Mouse (Mus musculus) lung, adult 2 months (tissue): ENCODE results near the gene Fkbp5.

Experiments
- CTCF ChIP-seq: fragments of 200-500 bp; IDR thresholded peaks from 2 replicates; pipeline ENCODE4 v1.5.1; 2011; ENCODE audit warnings: mild to moderate bottlenecking, low read length, control low read depth; ENCODE audit not compliant: insufficient read depth
- POLR2A ChIP-seq: fragments of 200-500 bp; IDR thresholded peaks from 2 replicates; pipeline ENCODE4 v1.6.1; 2011; ENCODE audit warnings: low read depth, mild to moderate bottlenecking, control low read depth, low read length, borderline replicate concordance; ENCODE audit errors: extremely low read depth

- no peak for TF ChIP-seq POLR2A
- TF ChIP-seq CTCF: no peak
Observed at GRCm38 (mm10) chr17:28470876-28471275, 46.5 kb downstream of the Fkbp5 start.
